Mouse (Mus musculus): Measurements from ENCODE around the gene Prkag2. TPM values are rescaled to one million over a fixed set of nuclear protein-coding genes. Genes with fewer than 3 reads are reported as not detected.

Gene Prkag2
- total and polyA plus RNA-seq, 3 experiments: not detected

GRCm38 (mm10) chr5:25119148-25119547 is 18.7 kb upstream of the Prkag2 start:
- no peak for DNase-seq (ENCODE audit: low spot score)
- TF ChIP-seq GATA1 (IDR thresholded peaks at IDR 0.05; ENCODE audit: borderline replicate concordance, low read length) (no peak), POLR2AphosphoS5 (IDR thresholded peaks at IDR 0.05; ENCODE audit: insufficient replicate concordance, low read depth, low read length) (no peak)
- ATAC-seq (ENCODE audit: extremely low read depth, insufficient number of reproducible peaks, low FRiP score, poor library complexity, severe bottlenecking): no peak
- Histone ChIP-seq H3K9me3 (replicated peaks) (peaks cover 10% of the 10 kb centered on the region), H3K27me3 (ENCODE audit: insufficient read depth, low read length) (no peaks in the 10 kb centered on the region), H3K4me3 (ENCODE audit: low read depth, low read length) (no peak overlapping the region), H3K36me3 (replicated peaks) (no peaks in the 10 kb centered on the region), H3K4me1 (ENCODE audit: insufficient read depth, low read depth, low read length) (no peaks in the 10 kb centered on the region)

GRCm38 (mm10) chr5:25115997-25116396 is 15.6 kb upstream of the Prkag2 start:
- H3K9me3 ChIP-seq (replicated peaks): peaks cover 10% of the 10 kb centered on the region
- DNase-seq (ENCODE audit: low spot score): no peak
- H3K36me3 ChIP-seq (replicated peaks): no peaks in the 10 kb centered on the region
- TF ChIP-seq GATA1 (IDR thresholded peaks at IDR 0.05; ENCODE audit: borderline replicate concordance, low read length) (no peak), CTCF (IDR thresholded peaks at IDR 0.05; ENCODE audit: low read depth, low read length) (no peak), TAL1 (conservative IDR thresholded peaks at IDR 0.05; ENCODE audit: low read depth, low read length) (no peak), POLR2AphosphoS5 (IDR thresholded peaks at IDR 0.05; ENCODE audit: insufficient replicate concordance, low read depth, low read length) (no peak), GATA2 (IDR thresholded peaks at IDR 0.05; ENCODE audit: borderline replicate concordance, low read depth, low read length) (no peak)
- no peaks in the 10 kb centered on the region for H3K4me1 ChIP-seq (ENCODE audit: insufficient read depth, low read depth, low read length)
- no peak for ATAC-seq (ENCODE audit: extremely low read depth, insufficient number of reproducible peaks, low FRiP score, poor library complexity, severe bottlenecking)
- H3K27me3 ChIP-seq (ENCODE audit: insufficient read depth, low read length): no peaks in the 10 kb centered on the region
- H3K4me3 ChIP-seq (ENCODE audit: low read depth, low read length): no peak overlapping the region

GRCm38 (mm10) chr5:25115216-25115615 is 14.8 kb upstream of the Prkag2 start:
- H3K27me3 ChIP-seq (ENCODE audit: insufficient read depth, low read length): no peaks in the 10 kb centered on the region
- no peaks in the 10 kb centered on the region for H3K36me3 ChIP-seq (replicated peaks)
- TF ChIP-seq GATA2 (IDR thresholded peaks at IDR 0.05; ENCODE audit: borderline replicate concordance, low read depth, low read length) (no peak), POLR2AphosphoS5 (IDR thresholded peaks at IDR 0.05; ENCODE audit: insufficient replicate concordance, low read depth, low read length) (no peak), TAL1 (conservative IDR thresholded peaks at IDR 0.05; ENCODE audit: low read depth, low read length) (no peak), GATA1 (IDR thresholded peaks at IDR 0.05; ENCODE audit: borderline replicate concordance, low read length) (no peak), CTCF (IDR thresholded peaks at IDR 0.05; ENCODE audit: low read depth, low read length) (no peak)
- H3K9me3 ChIP-seq (replicated peaks): peaks cover 10% of the 10 kb centered on the region
- no peak for DNase-seq (ENCODE audit: low spot score)
- no peaks in the 10 kb centered on the region for H3K4me1 ChIP-seq (ENCODE audit: insufficient read depth, low read depth, low read length)
- no peak overlapping the region for H3K4me3 ChIP-seq (ENCODE audit: low read depth, low read length)
- no peak for ATAC-seq (ENCODE audit: extremely low read depth, insufficient number of reproducible peaks, low FRiP score, poor library complexity, severe bottlenecking)

- DNase-seq (ENCODE audit: low spot score): no peak
- no peak overlapping the region for H3K4me3 ChIP-seq (ENCODE audit: low read depth, low read length)
- H3K4me1 ChIP-seq (ENCODE audit: insufficient read depth, low read depth, low read length): no peaks in the 10 kb centered on the region
- TF ChIP-seq GATA1 (IDR thresholded peaks at IDR 0.05; ENCODE audit: borderline replicate concordance, low read length) (no peak), TAL1 (conservative IDR thresholded peaks at IDR 0.05; ENCODE audit: low read depth, low read length) (no peak), POLR2AphosphoS5 (IDR thresholded peaks at IDR 0.05; ENCODE audit: insufficient replicate concordance, low read depth, low read length) (no peak), GATA2 (IDR thresholded peaks at IDR 0.05; ENCODE audit: borderline replicate concordance, low read depth, low read length) (no peak), CTCF (IDR thresholded peaks at IDR 0.05; ENCODE audit: low read depth, low read length) (no peak)
- no peaks in the 10 kb centered on the region for H3K27me3 ChIP-seq (ENCODE audit: insufficient read depth, low read length)
- no peak for ATAC-seq (ENCODE audit: extremely low read depth, insufficient number of reproducible peaks, low FRiP score, poor library complexity, severe bottlenecking)
- no peaks in the 10 kb centered on the region for H3K36me3 ChIP-seq (replicated peaks)
- peaks cover 10% of the 10 kb centered on the region for H3K9me3 ChIP-seq (replicated peaks)
These were observed 13.7 kb upstream of the Prkag2 start for GRCm38 (mm10) chr5:25114110-25114509.

- DNase-seq (ENCODE audit: low spot score) (no peak), ATAC-seq (ENCODE audit: extremely low read depth, insufficient number of reproducible peaks, low FRiP score, poor library complexity, severe bottlenecking) (no peak)
- Histone ChIP-seq H3K27me3 (ENCODE audit: insufficient read depth, low read length) (no peaks in the 10 kb centered on the region), H3K4me3 (ENCODE audit: low read depth, low read length) (no peak overlapping the region), H3K4me1 (ENCODE audit: insufficient read depth, low read depth, low read length) (no peaks in the 10 kb centered on the region), H3K9me3 (replicated peaks) (no peaks in the 10 kb centered on the region), H3K36me3 (replicated peaks) (no peaks in the 10 kb centered on the region)
- TF ChIP-seq POLR2AphosphoS5 (IDR thresholded peaks at IDR 0.05; ENCODE audit: insufficient replicate concordance, low read depth, low read length): no peak
- TF ChIP-seq TAL1 (conservative IDR thresholded peaks at IDR 0.05; ENCODE audit: low read depth, low read length): no peak
- no peak for TF ChIP-seq CTCF (IDR thresholded peaks at IDR 0.05; ENCODE audit: low read depth, low read length)
- TF ChIP-seq GATA1 (IDR thresholded peaks at IDR 0.05; ENCODE audit: borderline replicate concordance, low read length): no peak
- TF ChIP-seq GATA2 (IDR thresholded peaks at IDR 0.05; ENCODE audit: borderline replicate concordance, low read depth, low read length): no peak
These were observed 9.9 kb upstream of the Prkag2 start for GRCm38 (mm10) chr5:25110314-25110713.

- Histone ChIP-seq H3K9me3 (replicated peaks) (no peaks in the 10 kb centered on the region), H3K4me3 (ENCODE audit: low read depth, low read length) (no peak overlapping the region), H3K4me1 (ENCODE audit: insufficient read depth, low read depth, low read length) (no peaks in the 10 kb centered on the region), H3K27me3 (ENCODE audit: insufficient read depth, low read length) (no peaks in the 10 kb centered on the region), H3K36me3 (replicated peaks) (no peaks in the 10 kb centered on the region)
- DNase-seq (ENCODE audit: low spot score) (no peak), ATAC-seq (ENCODE audit: extremely low read depth, insufficient number of reproducible peaks, low FRiP score, poor library complexity, severe bottlenecking) (no peak)
- TF ChIP-seq GATA2 (IDR thresholded peaks at IDR 0.05; ENCODE audit: borderline replicate concordance, low read depth, low read length) (no peak), TAL1 (conservative IDR thresholded peaks at IDR 0.05; ENCODE audit: low read depth, low read length) (no peak), POLR2AphosphoS5 (IDR thresholded peaks at IDR 0.05; ENCODE audit: insufficient replicate concordance, low read depth, low read length) (no peak), GATA1 (IDR thresholded peaks at IDR 0.05; ENCODE audit: borderline replicate concordance, low read length) (no peak), CTCF (IDR thresholded peaks at IDR 0.05; ENCODE audit: low read depth, low read length) (no peak)
These were observed 5.3 kb upstream of the Prkag2 start for GRCm38 (mm10) chr5:25105748-25106147.

GRCm38 (mm10) chr5:25101126-25101523 is 683 bp upstream of the Prkag2 start:
- ATAC-seq (ENCODE audit: extremely low read depth, insufficient number of reproducible peaks, low FRiP score, poor library complexity, severe bottlenecking): no peak
- H3K4me1 ChIP-seq (ENCODE audit: insufficient read depth, low read depth, low read length): no peaks in the 10 kb centered on the region
- no peaks in the 10 kb centered on the region for H3K9me3 ChIP-seq (replicated peaks)
- H3K4me3 ChIP-seq (ENCODE audit: low read depth, low read length): no peak overlapping the region
- no peaks in the 10 kb centered on the region; the same call in 1 of the 2 replicates for H3K27me3 ChIP-seq (ENCODE audit: insufficient read depth, low read length)
- TF ChIP-seq GATA1 (IDR thresholded peaks at IDR 0.05; ENCODE audit: borderline replicate concordance, low read length) (no peak), CTCF (IDR thresholded peaks at IDR 0.05; ENCODE audit: low read depth, low read length) (no peak), TAL1 (conservative IDR thresholded peaks at IDR 0.05; ENCODE audit: low read depth, low read length) (no peak), GATA2 (IDR thresholded peaks at IDR 0.05; ENCODE audit: borderline replicate concordance, low read depth, low read length) (no peak), POLR2AphosphoS5 (IDR thresholded peaks at IDR 0.05; ENCODE audit: insufficient replicate concordance, low read depth, low read length) (no peak)
- no peak for DNase-seq (ENCODE audit: low spot score)
- H3K36me3 ChIP-seq (replicated peaks): no peaks in the 10 kb centered on the region

Measured in G1E (cell line).